Mouse (Mus musculus) intestine, postnatal 0 days (tissue): ENCODE results near the gene Mki67. TPM values are rescaled to one million over a fixed set of nuclear protein-coding genes. Genes with fewer than 3 reads are reported as not detected.

Experiments
- ATAC-seq: fragments of 200-750 bp; cut with Nextera tagmentation; 2 replicates; pipeline ENCODE4 v1.8.0; 2017; ENCODE audit warnings: mild to moderate bottlenecking, moderate TSS enrichment, moderate library complexity
- H3K27ac ChIP-seq: fragments of 300-500 bp; sonication (generic); 2 replicates; pipeline ENCODE4 v1.5.1; 2014; ENCODE audit warnings: mild to moderate bottlenecking, low read depth, low read length, moderate library complexity
- H3K27me3 ChIP-seq: fragments of 300-500 bp; sonication (generic); replicated peaks from 2 replicates; pipeline ENCODE4 v1.6.1; 2014; ENCODE audit warnings: low read length, mixed read lengths; ENCODE audit not compliant: control insufficient read depth, insufficient read depth
- H3K36me3 ChIP-seq: fragments of 300-500 bp; sonication (generic); 2 replicates; pipeline ENCODE4 v1.6.1; 2014; ENCODE audit warnings: mild to moderate bottlenecking, moderate library complexity; ENCODE audit not compliant: control insufficient read depth, insufficient read depth
- H3K4me1 ChIP-seq: fragments of 300-500 bp; sonication (generic); replicated peaks from 2 replicates; pipeline ENCODE4 v1.6.1; 2014; ENCODE audit warnings: antibody characterized with exemption, low read length, mixed read lengths; ENCODE audit not compliant: control insufficient read depth, insufficient read depth
- H3K4me2 ChIP-seq: fragments of 300-500 bp; sonication (generic); replicated peaks from 2 replicates; pipeline ENCODE4 v1.6.1; 2014; ENCODE audit warnings: low read depth, mild to moderate bottlenecking, moderate library complexity
- H3K4me3 ChIP-seq: fragments of 300-500 bp; sonication (generic); 2 replicates; pipeline ENCODE4 v1.5.1; 2014; ENCODE audit warnings: low read depth, low read length
- H3K9ac ChIP-seq: fragments of 300-500 bp; sonication (generic); 2 replicates; pipeline ENCODE4 v1.6.1; 2014; ENCODE audit warnings: mild to moderate bottlenecking, low read depth, low read length
- H3K9me3 ChIP-seq: fragments of 300-500 bp; sonication (generic); 2 replicates; pipeline ENCODE4 v1.6.1; 2016; ENCODE audit warnings: mixed run types; ENCODE audit not compliant: control insufficient read depth
- CTCF ChIP-seq: sonication (generic); IDR thresholded peaks from 2 replicates; pipeline ENCODE4 v1.5.1; 2016; ENCODE audit warnings: low read depth, mild to moderate bottlenecking, control low read depth, antibody characterized with exemption, moderate library complexity
- WGBS: fragments of 180-500 bp; shearing (Covaris S2); extraction: QIAGEN DNeasy Blood & Tissue Kit; methylation state at CpG from one replicate; pipeline ENCODE4 v1.1.7; 2014; 5-methylcytosine and 5-hydroxymethylcytosine counted together
- polyA plus RNA-seq: library from polyadenylated mRNA; unstranded; fragments of >200 nt; fragmentation: Nextera tagmentation; extraction: Ambion mirVana; gene quantifications from 2 replicates; pipeline ENCODE4 v1.2.1, GENCODE M21; 2015

Gene Mki67
- polyA plus RNA-seq = 8.7 and 9.0 TPM in 2 replicates

DNA sequence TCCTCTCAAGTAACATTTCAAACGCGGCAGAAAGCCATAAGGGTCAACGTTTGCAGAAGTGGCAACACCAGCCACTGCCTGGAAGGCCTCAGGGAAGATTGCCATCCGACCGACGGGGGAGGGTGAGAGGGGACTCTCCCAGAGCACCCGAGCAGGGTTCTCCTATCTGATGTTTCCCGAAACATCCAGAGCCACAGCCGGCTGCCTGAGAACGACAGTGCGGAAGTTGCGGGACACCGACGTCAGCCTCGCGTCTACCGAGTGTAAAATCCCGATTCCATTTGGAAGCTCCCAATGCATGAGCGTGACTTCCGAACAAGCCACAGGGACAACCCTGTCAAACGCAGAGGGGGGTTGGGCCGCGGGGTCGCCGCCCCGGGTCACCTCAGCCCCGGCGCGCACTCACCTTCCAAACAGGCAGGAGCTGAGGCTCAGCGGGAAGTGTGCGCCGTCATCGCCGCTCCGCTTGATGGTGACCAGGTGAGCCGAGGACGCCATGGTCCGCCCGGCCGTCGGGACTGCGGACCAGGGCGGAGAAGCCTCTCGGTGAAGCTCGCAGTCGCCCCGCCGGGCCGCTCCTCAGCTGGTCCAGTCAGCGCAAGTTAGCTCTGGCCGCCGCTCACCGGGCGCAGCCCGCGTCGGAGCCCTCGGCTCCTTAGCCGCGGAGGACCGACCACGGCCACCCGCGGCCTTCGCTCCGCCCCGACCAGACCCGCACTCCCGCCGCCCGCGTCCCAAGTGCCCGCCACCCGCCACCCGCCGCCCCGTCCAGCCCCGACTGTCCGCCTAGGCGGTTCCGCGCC is at the start of gene Mki67:
Gene Mki67 (minus strand): TSS at position 720 of the 803 bp plus-strand sequence.
- no peak for TF ChIP-seq CTCF
- peak; percentile 67 for ATAC-seq

DNA sequence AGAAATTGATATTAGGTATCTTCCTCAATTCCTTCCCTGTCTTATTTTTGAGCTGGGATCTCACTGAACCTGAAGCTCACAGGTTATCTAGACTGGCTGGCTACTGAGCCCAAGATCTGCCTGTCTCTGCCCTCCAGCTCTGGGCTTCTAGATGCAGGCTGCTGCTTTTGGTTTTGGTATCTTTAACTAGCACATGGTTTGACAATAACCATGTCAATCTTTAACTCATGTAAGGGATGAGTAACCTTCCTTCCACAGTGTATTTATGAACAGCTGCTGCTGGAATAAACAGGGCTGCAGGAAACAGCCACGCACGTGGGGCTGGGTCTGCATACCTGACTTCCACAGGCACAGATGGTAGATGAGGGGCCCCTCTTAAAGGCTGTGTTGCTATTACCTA is 47.1 kb upstream of the Mki67 start:
- ATAC-seq = no peak
- 41% methylated on average over 2 of the region's 2 CpGs for WGBS
- no peaks in the 10 kb centered on the region for H3K36me3 ChIP-seq

More for the DNA sequence above, at the start of gene Mki67:
- H3K27me3 ChIP-seq = no peaks in the 10 kb centered on the region
- peak within 1 kb of the TSS; percentile 83 for H3K4me2 ChIP-seq
- peaks cover 3% of the 10 kb centered on the region; the same call in 1 of the 2 replicates for H3K4me1 ChIP-seq
- H3K9ac ChIP-seq = peak within 1 kb of the TSS; percentile 71
- peak within 1 kb of the TSS; percentile 71 for H3K27ac ChIP-seq
- under 1% methylated on average over 80 of the region's 82 CpGs for WGBS
- H3K4me3 ChIP-seq = peak within 1 kb of the TSS; percentile 94
- no peaks in the 10 kb centered on the region for H3K9me3 ChIP-seq
- H3K36me3 ChIP-seq = no peaks in the 10 kb centered on the region

DNA sequence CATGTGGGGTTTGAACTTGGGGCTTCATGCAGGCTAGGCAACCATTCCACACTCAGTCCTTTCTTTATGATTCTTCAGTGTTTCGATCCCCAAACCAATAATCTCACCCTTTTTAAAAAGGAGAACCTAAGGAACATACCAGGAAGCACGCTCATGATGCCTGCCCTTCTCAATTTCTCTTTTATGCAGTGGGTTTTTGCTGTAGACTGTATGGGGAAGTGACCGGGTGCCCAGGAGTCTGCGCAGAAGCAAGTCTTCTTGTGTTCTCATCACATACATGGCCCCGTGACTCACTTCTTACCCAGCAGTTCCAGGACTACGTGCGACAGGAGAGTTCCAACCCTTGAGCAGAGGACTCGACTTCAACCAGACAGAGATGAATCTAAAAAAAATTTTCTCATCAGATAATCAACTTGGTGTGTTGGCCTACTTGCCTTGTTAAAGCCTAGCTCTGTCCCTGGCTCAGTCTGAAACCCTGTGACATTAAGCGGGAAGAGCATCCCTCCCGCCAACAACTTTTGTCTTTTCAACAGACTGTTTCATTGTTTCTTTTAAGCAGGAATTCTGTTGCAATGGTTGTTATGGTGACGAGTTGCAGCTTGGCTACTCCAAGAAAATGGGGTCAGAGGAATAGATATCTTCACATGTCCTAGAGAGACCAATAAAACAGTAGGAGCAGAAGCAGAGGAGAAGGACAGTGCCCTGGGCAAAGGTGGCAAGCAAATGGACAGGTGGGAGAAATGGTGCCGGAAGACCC is 42.8 kb upstream of the Mki67 start:
- H3K4me1 ChIP-seq = no peaks in the 10 kb centered on the region
- H3K9me3 ChIP-seq = no peaks in the 10 kb centered on the region
- no peaks in the 10 kb centered on the region for H3K36me3 ChIP-seq
- no peak overlapping the region for H3K4me3 ChIP-seq
- ATAC-seq = no peak
- H3K4me2 ChIP-seq = no peak overlapping the region
- H3K9ac ChIP-seq = no peak overlapping the region
- TF ChIP-seq CTCF = no peak
- H3K27me3 ChIP-seq = no peaks in the 10 kb centered on the region
- no peak overlapping the region for H3K27ac ChIP-seq
- WGBS = 85% methylated on average over 12 of the region's 12 CpGs

More for the DNA sequence above, 47.1 kb upstream of the Mki67 start:
- Histone ChIP-seq H3K4me2 (no peak overlapping the region), H3K9ac (no peak overlapping the region), H3K27me3 (no peaks in the 10 kb centered on the region), H3K9me3 (no peaks in the 10 kb centered on the region), H3K27ac (no peak overlapping the region), H3K4me3 (no peak overlapping the region), H3K4me1 (no peaks in the 10 kb centered on the region)
- no peak for TF ChIP-seq CTCF

DNA sequence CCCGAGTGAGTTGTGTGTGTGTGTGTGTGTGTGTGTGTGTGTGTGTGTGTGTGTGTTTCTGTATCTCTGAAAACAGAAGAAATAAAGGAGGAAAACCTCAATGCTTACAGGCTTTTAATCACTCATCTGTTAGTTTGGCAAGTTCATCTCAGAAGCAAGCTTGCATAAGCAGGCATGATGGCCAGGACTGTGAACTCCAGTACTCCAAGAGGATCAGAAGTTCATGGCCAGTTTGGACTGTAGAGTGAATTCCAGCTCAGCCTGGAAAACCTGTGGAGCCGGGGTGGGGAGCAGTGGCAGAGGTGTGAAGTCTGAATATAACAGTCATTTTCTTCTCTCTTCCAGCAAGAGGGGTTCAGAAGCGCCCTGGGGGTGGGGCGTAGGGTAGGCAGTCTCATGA is 42.0 kb upstream of the Mki67 start:
- WGBS = 67% methylated on average over 4 of the region's 4 CpGs
- no peak for TF ChIP-seq CTCF
- no peaks in the 10 kb centered on the region for H3K36me3 ChIP-seq
- ATAC-seq = no peak
- H3K9ac ChIP-seq = no peak overlapping the region
- no peaks in the 10 kb centered on the region for H3K9me3 ChIP-seq
- no peaks in the 10 kb centered on the region for H3K4me1 ChIP-seq
- no peak overlapping the region for H3K4me2 ChIP-seq
- H3K27ac ChIP-seq = no peak overlapping the region
- H3K27me3 ChIP-seq = no peaks in the 10 kb centered on the region
- H3K4me3 ChIP-seq = no peak overlapping the region

DNA sequence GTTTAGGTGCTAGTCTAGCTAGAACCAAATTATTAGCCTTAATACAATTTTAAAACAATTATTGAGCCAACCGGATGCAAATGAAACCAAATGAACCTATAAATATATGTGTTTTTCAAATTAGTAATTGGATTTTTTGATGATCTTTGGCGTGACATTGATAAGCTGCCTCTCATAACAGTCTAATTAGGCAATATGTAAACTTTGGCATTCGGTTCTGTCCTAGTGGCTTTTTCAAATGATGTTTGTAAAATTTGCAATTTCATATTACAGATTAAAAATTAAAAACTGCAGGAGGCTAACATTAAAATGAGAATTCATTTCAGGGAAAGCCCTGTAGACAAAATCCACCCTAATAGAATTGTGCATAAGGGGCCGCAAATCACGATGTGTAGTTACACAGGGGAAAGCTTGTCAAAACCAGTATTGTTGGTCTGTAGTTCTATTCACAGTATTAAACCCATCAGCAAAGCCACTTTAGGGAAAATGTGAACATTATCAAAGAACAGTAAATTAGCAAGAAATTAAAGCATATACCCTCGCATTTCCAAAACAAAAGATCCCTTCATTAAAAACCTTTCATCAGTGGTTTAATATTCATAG is 40.9 kb upstream of the Mki67 start:
- Histone ChIP-seq H3K27me3 (no peaks in the 10 kb centered on the region), H3K4me1 (no peaks in the 10 kb centered on the region), H3K36me3 (no peaks in the 10 kb centered on the region), H3K9ac (no peak overlapping the region), H3K4me2 (no peak overlapping the region), H3K4me3 (no peak overlapping the region), H3K9me3 (no peaks in the 10 kb centered on the region), H3K27ac (no peak overlapping the region)
- no peak for TF ChIP-seq CTCF
- WGBS = 86% methylated on average over 6 of the region's 6 CpGs
- no peak for ATAC-seq

DNA sequence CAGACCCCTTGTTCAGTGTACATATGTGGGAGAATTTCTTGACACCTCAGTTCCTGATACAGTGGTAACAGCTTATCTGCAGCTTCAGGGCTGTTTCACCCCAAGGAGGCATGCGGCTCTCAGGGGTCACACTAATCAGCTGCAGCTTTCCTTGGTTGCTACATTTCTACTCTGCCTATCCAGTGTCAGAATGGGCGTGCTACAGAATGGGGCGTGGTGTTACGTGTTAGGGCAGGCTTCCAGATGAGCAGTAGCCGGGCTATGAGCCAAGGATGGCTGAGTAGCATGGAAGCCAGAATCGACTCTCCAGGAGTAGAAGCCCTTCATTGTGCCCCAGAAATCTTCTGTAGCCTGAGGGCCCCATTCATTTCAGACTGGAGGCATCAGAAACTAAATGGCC is 32.8 kb upstream of the Mki67 start:
- Histone ChIP-seq H3K9ac (no peak overlapping the region), H3K4me2 (no peak overlapping the region), H3K36me3 (no peaks in the 10 kb centered on the region), H3K4me1 (no peaks in the 10 kb centered on the region), H3K27ac (no peak overlapping the region), H3K4me3 (no peak overlapping the region), H3K27me3 (no peaks in the 10 kb centered on the region), H3K9me3 (no peaks in the 10 kb centered on the region)
- ATAC-seq = no peak
- TF ChIP-seq CTCF = no peak
- 42% methylated on average over 6 of the region's 6 CpGs for WGBS
